In the genomic region with DNA sequence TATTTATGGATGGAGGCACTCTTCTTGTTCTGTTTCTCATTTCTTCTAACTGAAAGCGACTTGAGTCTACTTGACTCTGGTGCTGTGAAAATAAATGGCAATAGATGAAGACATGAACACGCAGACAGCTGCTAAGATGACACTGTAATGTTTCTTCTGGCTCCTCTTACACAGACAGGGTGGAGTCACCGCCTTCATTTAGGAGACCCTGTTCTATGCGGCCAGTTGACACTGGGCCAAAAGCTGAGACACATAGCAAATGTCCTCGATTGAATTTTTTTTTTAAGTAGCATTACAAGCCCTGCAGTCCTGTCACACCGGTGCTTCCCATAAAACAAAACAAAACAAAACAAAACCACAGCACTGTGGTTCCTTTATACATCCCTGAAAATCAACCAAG, we compare ENCODE assay signal across 20 mouse cellular contexts.
DNase-seq lines count a peak whose midpoint lies in the region; ATAC-seq and TF ChIP-seq lines count a peak whose summit lies in the region.
"Had no signal": no experiment of that assay in that cellular context is flagged by ENCODE, and none has a peak within 500 bp of the region (broad histone marks: within the 10 kb centered on the region; RNA-seq: fewer than 3 reads in every experiment).

No protein-coding gene starts in this region.

- H3K27me3 ChIP-seq in heart, embryonic 11.5 days (ENCODE audit: control insufficient read depth, insufficient read depth, low read length), result no peaks in the 10 kb centered on the region
- H3K27me3 ChIP-seq in myocyte (ENCODE audit: control insufficient read depth, insufficient read depth, insufficient read length), result no peaks in the 10 kb centered on the region
- H3K27me3 ChIP-seq: embryonic facial prominence, embryonic 15.5 days; intestine, embryonic 15.5 days had no signal

- no peaks in the 10 kb centered on the region for H3K36me3 ChIP-seq in heart, embryonic 11.5 days (ENCODE audit: control insufficient read depth, insufficient read depth, low read length)
- H3K36me3 ChIP-seq in myocyte (ENCODE audit: control insufficient read depth, insufficient read depth), result no peaks in the 10 kb centered on the region
- H3K36me3 ChIP-seq: embryonic facial prominence, embryonic 15.5 days; forebrain, embryonic 10.5 days; hindbrain, embryonic 10.5 days; intestine, embryonic 15.5 days had no signal

- no peak overlapping the region for H3K9ac ChIP-seq in heart, embryonic 11.5 days (ENCODE audit: low read depth, low read length)
- H3K9ac ChIP-seq: embryonic facial prominence, embryonic 15.5 days; hindbrain, embryonic 14.5 days; intestine, embryonic 15.5 days had no signal

- intact Hi-C loops in left cerebral cortex, adult 2 months (cut with DNase I), result no loop called here
- intact Hi-C loops in heart, postnatal 14 days (cut with DNase I), result no loop called here

- H3K4me2 ChIP-seq in heart, embryonic 11.5 days, result no peak overlapping the region
- H3K4me2 ChIP-seq in myocyte (ENCODE audit: low read depth), result peak overlapping the region; percentile 70
- H3K4me2 ChIP-seq: embryonic facial prominence, embryonic 15.5 days; hindbrain, embryonic 14.5 days; intestine, embryonic 15.5 days had no signal

- H3K9me3 ChIP-seq in heart, embryonic 11.5 days (replicated peaks; ENCODE audit: control insufficient read depth, low read length), result no peaks in the 10 kb centered on the region
- H3K9me3 ChIP-seq: embryonic facial prominence, embryonic 15.5 days; forebrain, embryonic 10.5 days; hindbrain, embryonic 10.5 days; intestine, embryonic 15.5 days had no signal

- TF ChIP-seq POLR2A in myocyte (IDR thresholded peaks at IDR 0.05; ENCODE audit: insufficient read length, low read depth), result no peak

- H3ac ChIP-seq in myocyte (ENCODE audit: control insufficient read depth, insufficient read length), result no peak overlapping the region

- no peaks in the 10 kb centered on the region for H3K4me1 ChIP-seq in heart, embryonic 11.5 days (ENCODE audit: control insufficient read depth, insufficient read depth, low read length)
- H3K4me1 ChIP-seq: embryonic facial prominence, embryonic 15.5 days; forebrain, embryonic 10.5 days; hindbrain, embryonic 10.5 days; intestine, embryonic 15.5 days had no signal

- WGBS in heart, embryonic 11.5 days (ENCODE audit: insufficient replicate concordance), result 82% methylated on average over 6 of the region's 6 CpGs

- no peaks in the 10 kb centered on the region for H3K79me2 ChIP-seq in myocyte (ENCODE audit: control insufficient read depth, insufficient read depth)

- peak; percentile 44 to 45 for DNase-seq in heart, adult 18-20 months
- no peak for DNase-seq in left cerebral cortex, adult 2 months (ENCODE audit: extremely low spot score in 1 of 2, low spot score in 2 of 2)
- no peak for DNase-seq in left cerebral cortex, adult 11 months (ENCODE audit: low spot score)
- DNase-seq in heart, postnatal 14 days, result peak; percentile 38 to 43
- DNase-seq in ovary, postnatal 36 days (ENCODE audit: low spot score), result no peak
- no peak for DNase-seq in left cerebral cortex, adult 8-10 months (ENCODE audit: low spot score in 2 of 2)
- DNase-seq: adrenal gland, adult 2 months; adrenal gland, postnatal 36 days; cerebellum, adult 2 months; embryo, embryonic 11 days; gastrocnemius, postnatal 10 days had no signal

- ATAC-seq in heart, embryonic 11.5 days (replicated peaks; ENCODE audit: insufficient number of reproducible peaks, low FRiP score, low TSS enrichment), result no peak
- ATAC-seq: forebrain, embryonic 14.5 days; intestine, embryonic 15.5 days had no signal

- TF ChIP-seq CTCF in left cerebral cortex, adult 2 months (IDR thresholded peaks at IDR 0.05), result no peak

- H3K4me3 ChIP-seq in heart, embryonic 11.5 days (ENCODE audit: low read depth, low read length), result no peak overlapping the region
- H3K4me3 ChIP-seq in left cerebral cortex, adult 2 months, result no peak overlapping the region
- H3K4me3 ChIP-seq in myocyte, result no peak overlapping the region
- H3K4me3 ChIP-seq: embryonic facial prominence, embryonic 15.5 days; erythroblast, embryonic 14.5 days; forebrain, embryonic 10.5 days; hindbrain, embryonic 10.5 days; intestine, embryonic 15.5 days had no signal

- no peak overlapping the region for H3K27ac ChIP-seq in heart, embryonic 11.5 days (ENCODE audit: low read depth, low read length)
- peak overlapping the region; percentile 3 for H3K27ac ChIP-seq in left cerebral cortex, adult 2 months
- H3K27ac ChIP-seq: embryonic facial prominence, embryonic 15.5 days; forebrain, embryonic 10.5 days; hindbrain, embryonic 10.5 days; hindbrain, embryonic 14.5 days; intestine, embryonic 15.5 days had no signal

TF ChIP-seq in myocyte, 11 proteins besides CTCF, POLR2A, EP300 and RAD21:
- TF ChIP-seq CEBPB (IDR thresholded peaks at IDR 0.05; ENCODE audit: insufficient read depth, poor library complexity, severe bottlenecking), result no peak
- TF ChIP-seq USF1 (IDR thresholded peaks at IDR 0.05; ENCODE audit: low read depth), result no peak
- no peak for TF ChIP-seq E2F4 (IDR thresholded peaks at IDR 0.05; ENCODE audit: insufficient read depth)
- no peak for TF ChIP-seq REST (IDR thresholded peaks at IDR 0.05; ENCODE audit: insufficient read depth, insufficient read length)

Comparison
In these comparisons a context has a peak if more than half of its experiments do, and no peak if none do; other contexts are left out.
1. DNase-seq: peak in heart, adult 18-20 months (2 of 2) and heart, postnatal 14 days (2 of 2); none in left cerebral cortex, adult 2 months (0 of 2), left cerebral cortex, adult 11 months (single experiment), ovary, postnatal 36 days (single experiment) and left cerebral cortex, adult 8-10 months (0 of 2).